Mouse (Mus musculus): ENCODE measurements around the gene Wdr60. TPM values are rescaled to one million over a fixed set of nuclear protein-coding genes. Genes with fewer than 3 reads are reported as not detected.
A peak's percentile ranks its signal among the peaks of the same experiment; 100 is the strongest.

Wdr60 gene
- polyA plus RNA-seq, 1 experiment from 2014 or later, result 16.3 TPM

DNA sequence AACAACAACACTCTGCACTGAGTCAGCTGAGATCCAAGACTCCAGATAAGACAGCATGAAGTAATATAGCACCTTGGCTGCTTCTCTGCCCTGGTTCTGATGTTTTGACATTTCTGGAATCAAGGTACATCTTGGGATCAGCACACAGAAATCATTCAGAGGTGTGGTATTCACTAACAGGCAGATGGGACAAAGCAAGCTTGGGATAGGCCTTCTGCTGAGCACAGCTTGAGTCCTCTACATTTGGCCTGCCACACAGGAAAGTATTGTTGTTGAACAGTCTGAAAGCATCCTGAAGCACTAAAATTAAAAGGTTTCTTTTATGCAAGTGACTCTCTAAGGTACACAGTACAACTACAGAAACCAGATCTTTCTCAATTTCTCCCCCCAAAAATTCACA lies 68.2 kb downstream of the Wdr60 start:
- Histone ChIP-seq H3K4me2 (ENCODE audit: low read length) (no peak overlapping the region), H3K4me1 (replicated peaks; ENCODE audit: control insufficient read depth, insufficient read depth, low read length) (no peaks in the 10 kb centered on the region), H3K27ac (ENCODE audit: low read depth) (no peak overlapping the region), H3K9ac (ENCODE audit: low read length) (no peak overlapping the region), H3K9me3 (ENCODE audit: control insufficient read depth, low read length) (no peaks in the 10 kb centered on the region), H3K36me3 (ENCODE audit: control insufficient read depth, insufficient read depth, low read length) (no peaks in the 10 kb centered on the region), H3K27me3 (replicated peaks; ENCODE audit: control insufficient read depth, insufficient read depth, low read length) (no peaks in the 10 kb centered on the region), H3K4me3 (ENCODE audit: low read depth, low read length) (no peak overlapping the region)
- no peak for ATAC-seq (replicated peaks; ENCODE audit: low FRiP score, low TSS enrichment, low read depth)
- no peak for DNase-seq (ENCODE audit: low spot score)

DNA sequence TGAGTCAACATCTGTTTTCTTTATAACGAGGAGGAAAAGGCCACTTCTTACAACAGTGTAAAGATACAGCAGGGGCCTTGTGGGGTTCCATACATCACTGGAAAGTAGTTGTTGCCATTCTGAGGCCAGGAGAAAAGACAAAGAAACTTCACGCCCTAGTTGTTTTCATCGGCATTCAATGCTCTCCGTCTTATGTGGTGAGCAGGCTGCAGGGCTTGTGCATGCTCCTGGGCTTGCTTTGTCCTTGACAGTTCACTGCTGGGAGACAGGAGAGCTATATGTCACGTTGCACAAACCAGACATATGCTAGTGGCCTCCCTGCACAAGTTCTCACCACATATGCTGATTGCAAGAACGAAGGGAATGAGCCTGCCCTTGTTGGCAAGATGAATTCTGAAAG lies 68.9 kb downstream of the Wdr60 start:
- DNase-seq (ENCODE audit: low spot score), result no peak
- H3K4me3 ChIP-seq (ENCODE audit: low read depth, low read length), result no peak overlapping the region
- no peaks in the 10 kb centered on the region for H3K36me3 ChIP-seq (ENCODE audit: control insufficient read depth, insufficient read depth, low read length)
- H3K27ac ChIP-seq (ENCODE audit: low read depth), result no peak overlapping the region
- 54% methylated on average over 6 of the region's 6 CpGs for WGBS
- no peaks in the 10 kb centered on the region for H3K27me3 ChIP-seq (replicated peaks; ENCODE audit: control insufficient read depth, insufficient read depth, low read length)
- no peak for ATAC-seq (replicated peaks; ENCODE audit: low FRiP score, low TSS enrichment, low read depth)
- no peaks in the 10 kb centered on the region for H3K9me3 ChIP-seq (ENCODE audit: control insufficient read depth, low read length)
- no peaks in the 10 kb centered on the region for H3K4me1 ChIP-seq (replicated peaks; ENCODE audit: control insufficient read depth, insufficient read depth, low read length)
- H3K4me2 ChIP-seq (ENCODE audit: low read length), result no peak overlapping the region
- H3K9ac ChIP-seq (ENCODE audit: low read length), result no peak overlapping the region

DNA sequence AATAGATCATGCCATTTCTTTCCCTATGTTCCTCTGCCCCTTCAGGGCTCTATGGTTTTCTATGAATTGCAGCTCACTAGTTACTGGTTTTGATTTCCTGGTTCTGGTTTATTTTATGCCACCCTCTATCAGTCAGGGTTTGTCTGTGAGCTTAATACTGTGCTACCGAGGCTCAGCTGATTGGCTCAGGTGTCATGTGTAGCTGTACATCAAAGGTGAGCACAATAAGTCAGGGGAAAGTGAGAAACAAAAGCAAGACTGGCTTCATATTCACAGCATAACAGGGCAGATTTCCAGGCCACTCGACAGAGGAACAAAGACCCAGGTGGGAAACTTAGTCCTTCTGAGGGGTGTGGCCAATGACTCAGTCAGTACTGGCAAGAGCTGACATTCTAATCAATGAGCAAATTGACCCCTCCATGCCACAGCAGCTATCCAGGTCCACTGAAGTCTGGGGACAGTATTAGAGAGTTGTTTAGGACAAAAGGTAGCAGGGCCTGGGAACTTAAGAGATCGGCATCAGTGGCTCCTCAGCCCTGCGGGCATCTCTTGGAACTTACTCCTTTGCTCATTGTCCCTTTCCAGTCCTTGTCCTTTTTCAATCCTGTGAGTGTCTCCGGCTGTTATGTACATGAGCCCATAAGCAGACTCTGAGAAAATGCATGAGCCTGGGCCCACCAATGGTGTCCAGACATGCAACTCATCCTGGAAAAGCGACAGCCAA lies 79.4 kb downstream of the Wdr60 start:
- 86% methylated on average over 6 of the region's 6 CpGs for WGBS
- Histone ChIP-seq H3K9me3 (ENCODE audit: control insufficient read depth, low read length) (no peaks in the 10 kb centered on the region), H3K9ac (ENCODE audit: low read length) (no peak overlapping the region), H3K4me2 (ENCODE audit: low read length) (no peak overlapping the region), H3K27ac (ENCODE audit: low read depth) (no peak overlapping the region), H3K36me3 (ENCODE audit: control insufficient read depth, insufficient read depth, low read length) (no peaks in the 10 kb centered on the region), H3K27me3 (replicated peaks; ENCODE audit: control insufficient read depth, insufficient read depth, low read length) (no peaks in the 10 kb centered on the region), H3K4me3 (ENCODE audit: low read depth, low read length) (no peak overlapping the region), H3K4me1 (replicated peaks; ENCODE audit: control insufficient read depth, insufficient read depth, low read length) (no peaks in the 10 kb centered on the region)
- DNase-seq (ENCODE audit: low spot score), result peak; percentile 43
- ATAC-seq (replicated peaks; ENCODE audit: low FRiP score, low TSS enrichment, low read depth), result no peak

DNA sequence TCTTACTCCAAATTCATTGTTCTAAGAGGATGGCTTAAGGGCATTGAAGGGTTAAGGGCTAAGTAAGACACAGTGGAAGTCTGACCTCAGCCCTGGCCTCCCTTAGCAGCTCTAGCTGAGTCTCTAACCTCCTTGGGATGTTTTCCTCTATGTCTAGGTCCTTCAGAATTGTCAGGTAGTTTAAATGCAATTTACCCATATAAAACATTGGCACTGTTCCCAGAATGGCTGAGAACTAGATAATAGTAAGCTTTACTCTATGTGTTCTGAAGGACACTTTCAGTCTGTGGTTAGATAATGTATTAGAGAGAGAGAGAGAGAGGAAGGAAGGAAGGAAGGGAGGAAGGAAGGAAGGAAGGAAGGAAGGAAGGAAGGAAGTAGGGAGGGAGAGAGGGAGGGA lies 80.4 kb downstream of the Wdr60 start:
- Histone ChIP-seq H3K4me1 (replicated peaks; ENCODE audit: control insufficient read depth, insufficient read depth, low read length) (no peaks in the 10 kb centered on the region), H3K9me3 (ENCODE audit: control insufficient read depth, low read length) (no peaks in the 10 kb centered on the region), H3K27me3 (replicated peaks; ENCODE audit: control insufficient read depth, insufficient read depth, low read length) (no peaks in the 10 kb centered on the region), H3K4me3 (ENCODE audit: low read depth, low read length) (no peak overlapping the region), H3K27ac (ENCODE audit: low read depth) (no peak overlapping the region), H3K4me2 (ENCODE audit: low read length) (no peak overlapping the region), H3K36me3 (ENCODE audit: control insufficient read depth, insufficient read depth, low read length) (no peaks in the 10 kb centered on the region), H3K9ac (ENCODE audit: low read length) (no peak overlapping the region)
- ATAC-seq (replicated peaks; ENCODE audit: low FRiP score, low TSS enrichment, low read depth) (no peak), DNase-seq (ENCODE audit: low spot score) (peak; percentile 34)

DNA sequence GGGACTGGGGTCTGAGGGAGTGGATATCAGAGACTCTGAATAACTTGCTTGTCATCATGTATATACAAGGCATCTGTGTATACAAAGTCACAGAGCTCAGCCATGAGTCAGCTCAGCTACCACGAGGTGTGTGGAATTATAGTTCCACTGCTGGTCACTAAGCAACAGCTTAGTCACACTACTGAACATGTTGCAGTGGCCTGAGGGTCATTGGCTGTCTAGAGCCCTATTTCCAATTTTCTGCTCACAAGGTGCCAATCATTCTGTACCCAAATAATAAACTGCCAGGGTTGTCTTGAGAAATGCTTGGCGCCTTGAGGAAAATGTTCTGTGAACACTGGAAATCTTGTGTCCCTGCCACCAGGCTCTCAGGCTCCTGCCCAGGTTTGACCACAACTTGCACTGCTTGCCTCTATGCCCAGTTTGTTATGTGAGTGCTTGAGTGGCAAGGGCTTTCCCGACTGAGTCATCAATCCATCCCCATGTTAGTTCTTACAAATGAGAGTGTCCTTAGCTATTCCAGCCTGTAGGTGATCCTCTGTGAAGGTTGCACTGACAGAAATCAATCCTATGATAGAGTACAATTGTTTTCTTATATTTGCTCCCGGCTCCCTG lies 81.3 kb downstream of the Wdr60 start:
- Histone ChIP-seq H3K9me3 (ENCODE audit: control insufficient read depth, low read length) (no peaks in the 10 kb centered on the region), H3K9ac (ENCODE audit: low read length) (no peak overlapping the region), H3K4me1 (replicated peaks; ENCODE audit: control insufficient read depth, insufficient read depth, low read length) (no peaks in the 10 kb centered on the region), H3K4me3 (ENCODE audit: low read depth, low read length) (no peak overlapping the region), H3K36me3 (ENCODE audit: control insufficient read depth, insufficient read depth, low read length) (no peaks in the 10 kb centered on the region), H3K27ac (ENCODE audit: low read depth) (no peak overlapping the region), H3K27me3 (replicated peaks; ENCODE audit: control insufficient read depth, insufficient read depth, low read length) (no peaks in the 10 kb centered on the region), H3K4me2 (ENCODE audit: low read length) (no peak overlapping the region)
- ATAC-seq (replicated peaks; ENCODE audit: low FRiP score, low TSS enrichment, low read depth) (no peak), DNase-seq (ENCODE audit: low spot score) (peak; percentile 29)
- 71% methylated on average over 4 of the region's 4 CpGs for WGBS

DNA sequence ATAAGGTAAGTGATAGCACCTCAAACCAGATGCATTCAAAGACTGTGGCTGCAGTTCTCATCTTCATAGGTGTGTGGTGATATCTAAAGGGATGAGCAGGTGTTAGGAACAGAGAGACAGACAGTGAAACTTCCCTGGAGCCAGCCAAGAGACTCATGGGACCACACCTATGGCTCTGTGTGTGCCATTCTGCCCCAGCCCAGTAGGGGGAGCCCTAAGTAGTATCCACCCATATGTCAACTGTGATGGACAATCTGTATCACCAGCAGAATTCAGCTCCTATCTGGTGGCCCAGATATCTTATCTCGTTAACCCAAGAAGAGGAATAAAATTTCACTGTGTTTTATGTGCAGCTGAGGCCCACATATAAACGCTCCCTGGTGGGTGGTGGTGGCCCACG lies 85.9 kb downstream of the Wdr60 start:
- Histone ChIP-seq H3K9me3 (ENCODE audit: control insufficient read depth, low read length) (no peaks in the 10 kb centered on the region), H3K4me3 (ENCODE audit: low read depth, low read length) (no peak overlapping the region), H3K4me1 (replicated peaks; ENCODE audit: control insufficient read depth, insufficient read depth, low read length) (no peaks in the 10 kb centered on the region), H3K27me3 (replicated peaks; ENCODE audit: control insufficient read depth, insufficient read depth, low read length) (no peaks in the 10 kb centered on the region), H3K4me2 (ENCODE audit: low read length) (no peak overlapping the region), H3K36me3 (ENCODE audit: control insufficient read depth, insufficient read depth, low read length) (no peaks in the 10 kb centered on the region), H3K9ac (ENCODE audit: low read length) (no peak overlapping the region), H3K27ac (ENCODE audit: low read depth) (no peak overlapping the region)
- 78% methylated on average over 3 of the region's 3 CpGs for WGBS
- ATAC-seq (replicated peaks; ENCODE audit: low FRiP score, low TSS enrichment, low read depth) (no peak), DNase-seq (ENCODE audit: low spot score) (peak; percentile 23)

DNA sequence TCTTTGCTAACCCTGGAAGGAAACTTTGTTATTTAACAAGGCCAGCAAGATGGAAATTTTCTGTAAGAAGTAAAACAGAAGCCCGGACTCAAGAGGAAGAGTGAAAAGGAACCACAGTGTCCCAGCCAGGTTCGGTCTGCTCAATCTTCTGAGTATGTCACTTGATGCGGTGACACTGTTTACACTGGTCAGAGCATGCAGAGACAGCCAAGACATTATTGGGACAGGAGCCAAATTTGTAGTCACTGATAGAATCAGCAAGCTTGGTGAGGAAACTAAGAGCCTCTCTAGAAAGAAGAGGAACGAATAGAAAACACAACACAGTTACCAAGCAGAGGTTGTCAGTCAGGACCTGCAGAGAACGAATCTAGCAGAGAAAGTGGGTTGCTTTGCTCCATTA lies 93.2 kb downstream of the Wdr60 start:
- Histone ChIP-seq H3K27ac (ENCODE audit: low read depth) (no peak overlapping the region), H3K9me3 (ENCODE audit: control insufficient read depth, low read length) (no peaks in the 10 kb centered on the region), H3K4me2 (ENCODE audit: low read length) (no peak overlapping the region), H3K4me1 (replicated peaks; ENCODE audit: control insufficient read depth, insufficient read depth, low read length) (no peaks in the 10 kb centered on the region), H3K4me3 (ENCODE audit: low read depth, low read length) (no peak overlapping the region), H3K36me3 (ENCODE audit: control insufficient read depth, insufficient read depth, low read length) (no peaks in the 10 kb centered on the region), H3K9ac (ENCODE audit: low read length) (no peak overlapping the region), H3K27me3 (replicated peaks; ENCODE audit: control insufficient read depth, insufficient read depth, low read length) (no peaks in the 10 kb centered on the region)
- 68% methylated on average over 5 of the region's 5 CpGs for WGBS
- no peak for ATAC-seq (replicated peaks; ENCODE audit: low FRiP score, low TSS enrichment, low read depth)
- DNase-seq (ENCODE audit: low spot score), result peak; percentile 39

DNA sequence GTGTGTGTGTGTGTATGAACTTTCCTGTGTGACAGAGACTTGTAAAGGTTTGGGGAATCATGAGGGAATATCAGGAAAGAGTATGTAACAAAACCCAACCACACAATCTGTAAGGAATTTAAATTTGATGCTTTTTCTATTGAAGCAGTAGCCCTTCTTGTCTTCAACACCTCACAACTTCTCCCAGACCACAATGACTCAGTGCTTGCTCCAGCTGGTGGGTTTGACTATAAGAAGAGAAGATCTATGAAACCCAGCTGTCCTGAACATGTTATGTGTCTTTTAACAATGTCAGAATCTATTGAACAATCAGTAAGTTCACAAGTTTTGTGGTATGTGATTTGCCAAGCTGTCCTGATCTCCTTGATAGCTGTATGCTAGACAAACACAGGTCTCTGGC lies 97.5 kb downstream of the Wdr60 start:
- H3K9me3 ChIP-seq (ENCODE audit: control insufficient read depth, low read length), result no peaks in the 10 kb centered on the region
- ATAC-seq (replicated peaks; ENCODE audit: low FRiP score, low TSS enrichment, low read depth) (no peak), DNase-seq (ENCODE audit: low spot score) (no peak)
- no peak overlapping the region for H3K4me2 ChIP-seq (ENCODE audit: low read length)
- no peaks in the 10 kb centered on the region for H3K4me1 ChIP-seq (replicated peaks; ENCODE audit: control insufficient read depth, insufficient read depth, low read length)
- no peaks in the 10 kb centered on the region for H3K27me3 ChIP-seq (replicated peaks; ENCODE audit: control insufficient read depth, insufficient read depth, low read length)
- no peak overlapping the region for H3K4me3 ChIP-seq (ENCODE audit: low read depth, low read length)
- no peak overlapping the region for H3K9ac ChIP-seq (ENCODE audit: low read length)
- no peaks in the 10 kb centered on the region for H3K36me3 ChIP-seq (ENCODE audit: control insufficient read depth, insufficient read depth, low read length)
- no peak overlapping the region for H3K27ac ChIP-seq (ENCODE audit: low read depth)

DNA sequence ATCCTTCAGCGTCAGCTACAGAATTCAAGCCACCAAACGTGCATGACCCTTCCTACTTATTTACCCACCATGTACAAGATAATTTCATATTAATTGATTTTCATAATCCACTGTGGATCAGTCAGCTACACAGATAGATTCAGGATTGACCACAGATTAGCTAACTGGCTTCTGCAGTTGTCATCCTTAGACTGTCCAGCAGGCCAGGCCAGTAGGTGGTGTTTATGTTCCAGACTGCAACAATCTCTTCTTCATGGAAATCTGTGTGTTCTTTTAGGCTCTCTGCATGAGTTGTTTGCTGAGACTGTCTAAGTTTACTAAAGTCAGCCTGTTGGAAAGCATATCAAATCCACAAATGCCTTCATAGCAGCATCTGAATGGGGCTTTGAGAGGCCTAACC lies 103.1 kb downstream of the Wdr60 start:
- ATAC-seq (replicated peaks; ENCODE audit: low FRiP score, low TSS enrichment, low read depth) (no peak), DNase-seq (ENCODE audit: low spot score) (no peak)
- no peak overlapping the region for H3K9ac ChIP-seq (ENCODE audit: low read length)
- H3K36me3 ChIP-seq (ENCODE audit: control insufficient read depth, insufficient read depth, low read length), result no peaks in the 10 kb centered on the region
- H3K9me3 ChIP-seq (ENCODE audit: control insufficient read depth, low read length), result no peaks in the 10 kb centered on the region
- H3K27me3 ChIP-seq (replicated peaks; ENCODE audit: control insufficient read depth, insufficient read depth, low read length), result no peaks in the 10 kb centered on the region
- H3K4me1 ChIP-seq (replicated peaks; ENCODE audit: control insufficient read depth, insufficient read depth, low read length), result no peaks in the 10 kb centered on the region
- 94% methylated on average over 2 of the region's 2 CpGs for WGBS
- no peak overlapping the region for H3K4me2 ChIP-seq (ENCODE audit: low read length)
- no peak overlapping the region for H3K27ac ChIP-seq (ENCODE audit: low read depth)
- no peak overlapping the region for H3K4me3 ChIP-seq (ENCODE audit: low read depth, low read length)
